Mouse (Mus musculus): ENCODE measurements around the gene Gm47841. TPM values are rescaled to one million over a fixed set of nuclear protein-coding genes. Genes with fewer than 3 reads are reported as not detected.
A peak's percentile ranks its signal among the peaks of the same experiment; 100 is the strongest.

The Gm47841 gene
- polyA plus RNA-seq, 1 experiment: not detected

- peaks cover 42% of the 10 kb centered on the region for H3K4me1 ChIP-seq (ENCODE audit: control insufficient read depth, insufficient read depth, insufficient read length, low read length)
- H3K27ac ChIP-seq (replicated peaks; ENCODE audit: low read depth, low read length): peak within 1 kb of the TSS; percentile 70
- H3K4me3 ChIP-seq (ENCODE audit: insufficient read depth, low read depth, low read length): peak within 1 kb of the TSS; percentile 97
These were observed 30.9 kb upstream of the Gm47841 start, which contains the start of gene Fignl2 for GRCm38 (mm10) chr15:101077813-101078730. Gene Fignl2 (minus strand): TSS chr15:101078567.

GRCm38 (mm10) chr15:101077001-101077812, 30.0 kb upstream of the Gm47841 start:
- H3K27ac ChIP-seq (replicated peaks; ENCODE audit: low read depth, low read length): peak overlapping the region; percentile 30
- peak overlapping the region; percentile 97 for H3K4me3 ChIP-seq (ENCODE audit: insufficient read depth, low read depth, low read length)
- peaks cover 44% of the 10 kb centered on the region for H3K4me1 ChIP-seq (ENCODE audit: control insufficient read depth, insufficient read depth, insufficient read length, low read length)

GRCm38 (mm10) chr15:101076071-101077000, 29.1 kb upstream of the Gm47841 start:
- H3K27ac ChIP-seq (replicated peaks; ENCODE audit: low read depth, low read length): no peak overlapping the region
- H3K4me1 ChIP-seq (ENCODE audit: control insufficient read depth, insufficient read depth, insufficient read length, low read length): peaks cover 44% of the 10 kb centered on the region
- H3K4me3 ChIP-seq (ENCODE audit: insufficient read depth, low read depth, low read length): peak overlapping the region; percentile 42

GRCm38 (mm10) chr15:101075656-101076055, 28.5 kb upstream of the Gm47841 start:
- Histone ChIP-seq H3K27ac (replicated peaks; ENCODE audit: low read depth, low read length) (no peak overlapping the region), H3K4me1 (ENCODE audit: control insufficient read depth, insufficient read depth, insufficient read length, low read length) (peaks cover 44% of the 10 kb centered on the region), H3K4me3 (ENCODE audit: insufficient read depth, low read depth, low read length) (no peak overlapping the region)

GRCm38 (mm10) chr15:101075150-101075549, 28.0 kb upstream of the Gm47841 start:
- no peak overlapping the region for H3K27ac ChIP-seq (replicated peaks; ENCODE audit: low read depth, low read length)
- H3K4me1 ChIP-seq (ENCODE audit: control insufficient read depth, insufficient read depth, insufficient read length, low read length): peaks cover 41% of the 10 kb centered on the region
- no peak overlapping the region for H3K4me3 ChIP-seq (ENCODE audit: insufficient read depth, low read depth, low read length)

GRCm38 (mm10) chr15:101074067-101074466, 26.9 kb upstream of the Gm47841 start:
- Histone ChIP-seq H3K4me1 (ENCODE audit: control insufficient read depth, insufficient read depth, insufficient read length, low read length) (peaks cover 32% of the 10 kb centered on the region), H3K27ac (replicated peaks; ENCODE audit: low read depth, low read length) (no peak overlapping the region)

GRCm38 (mm10) chr15:101072736-101073135, 25.5 kb upstream of the Gm47841 start:
- Histone ChIP-seq H3K4me3 (ENCODE audit: insufficient read depth, low read depth, low read length) (no peak overlapping the region), H3K4me1 (ENCODE audit: control insufficient read depth, insufficient read depth, insufficient read length, low read length) (peaks cover 31% of the 10 kb centered on the region), H3K27ac (replicated peaks; ENCODE audit: low read depth, low read length) (peak overlapping the region; percentile 60)

More at GRCm38 (mm10) chr15:101074067-101074466, 26.9 kb upstream of the Gm47841 start:
- H3K4me3 ChIP-seq (ENCODE audit: insufficient read depth, low read depth, low read length): no peak overlapping the region

- no peak overlapping the region for H3K4me3 ChIP-seq (ENCODE audit: insufficient read depth, low read depth, low read length)
- peaks cover 41% of the 10 kb centered on the region for H3K4me1 ChIP-seq (ENCODE audit: control insufficient read depth, insufficient read depth, insufficient read length, low read length)
- H3K27ac ChIP-seq (replicated peaks; ENCODE audit: low read depth, low read length): 0 out of 2 replicates have a peak overlapping the region, but pooled peaks have one; percentile 63
These were observed 23.6 kb upstream of the Gm47841 start for GRCm38 (mm10) chr15:101070762-101071161.

- Histone ChIP-seq H3K4me1 (ENCODE audit: control insufficient read depth, insufficient read depth, insufficient read length, low read length) (peaks cover 52% of the 10 kb centered on the region), H3K27ac (replicated peaks; ENCODE audit: low read depth, low read length) (no peak overlapping the region), H3K4me3 (ENCODE audit: insufficient read depth, low read depth, low read length) (no peak overlapping the region)
These were observed 22.5 kb upstream of the Gm47841 start for GRCm38 (mm10) chr15:101069641-101070190.

GRCm38 (mm10) chr15:101068671-101069070, 21.5 kb upstream of the Gm47841 start:
- Histone ChIP-seq H3K4me3 (ENCODE audit: insufficient read depth, low read depth, low read length) (no peak overlapping the region), H3K27ac (replicated peaks; ENCODE audit: low read depth, low read length) (peak overlapping the region; percentile 65), H3K4me1 (ENCODE audit: control insufficient read depth, insufficient read depth, insufficient read length, low read length) (peaks cover 53% of the 10 kb centered on the region)

GRCm38 (mm10) chr15:101068029-101068428, 20.8 kb upstream of the Gm47841 start:
- Histone ChIP-seq H3K4me1 (ENCODE audit: control insufficient read depth, insufficient read depth, insufficient read length, low read length) (peaks cover 48% of the 10 kb centered on the region), H3K4me3 (ENCODE audit: insufficient read depth, low read depth, low read length) (no peak overlapping the region), H3K27ac (replicated peaks; ENCODE audit: low read depth, low read length) (peak overlapping the region; percentile 65)

- peaks cover 40% of the 10 kb centered on the region for H3K4me1 ChIP-seq (ENCODE audit: control insufficient read depth, insufficient read depth, insufficient read length, low read length)
- no peak overlapping the region for H3K27ac ChIP-seq (replicated peaks; ENCODE audit: low read depth, low read length)
- no peak overlapping the region for H3K4me3 ChIP-seq (ENCODE audit: insufficient read depth, low read depth, low read length)
These were observed 19.9 kb upstream of the Gm47841 start for GRCm38 (mm10) chr15:101066920-101067696.

- Histone ChIP-seq H3K4me1 (ENCODE audit: control insufficient read depth, insufficient read depth, insufficient read length, low read length) (peaks cover 35% of the 10 kb centered on the region), H3K4me3 (ENCODE audit: insufficient read depth, low read depth, low read length) (no peak overlapping the region), H3K27ac (replicated peaks; ENCODE audit: low read depth, low read length) (no peak overlapping the region)
These were observed 19.2 kb upstream of the Gm47841 start for GRCm38 (mm10) chr15:101066364-101066847.

All from brown adipose tissue, adult 24 weeks (tissue).